Mouse (Mus musculus) liver, embryonic 13.5 days (tissue): ENCODE data around the gene Wnk4. TPM values are rescaled to one million over a fixed set of nuclear protein-coding genes. Genes with fewer than 3 reads are reported as not detected.

Experiments used
- ATAC-seq: fragments of 200-750 bp; cut with Nextera tagmentation; 2 replicates; pipeline ENCODE4 v1.8.0; 2017; ENCODE audit warnings: low read depth, mild to moderate bottlenecking, moderate number of reproducible peaks, moderate library complexity
- DNase-seq: peaks from one replicate; pipeline ENCODE4 v3.0.0; 2022
- H3K27ac ChIP-seq: fragments of 300-500 bp; sonication (generic); 2 replicates; pipeline ENCODE4 v1.5.1; 2015; ENCODE audit warnings: moderate library complexity, mild to moderate bottlenecking, inconsistent platforms
- H3K27me3 ChIP-seq: fragments of 300-500 bp; sonication (generic); 2 replicates; pipeline ENCODE4 v1.6.1; 2015; ENCODE audit warnings: mild to moderate bottlenecking, inconsistent platforms
- H3K36me3 ChIP-seq: fragments of 300-500 bp; sonication (generic); 2 replicates; pipeline ENCODE4 v1.6.1; 2015; ENCODE audit warnings: mild to moderate bottlenecking, inconsistent platforms
- H3K4me1 ChIP-seq: fragments of 300-500 bp; sonication (generic); replicated peaks from 2 replicates; pipeline ENCODE4 v1.6.1; 2015; ENCODE audit warnings: inconsistent platforms
- H3K4me2 ChIP-seq: fragments of 300-500 bp; sonication (generic); 2 replicates; pipeline ENCODE4 v1.6.1; 2015; ENCODE audit warnings: inconsistent platforms, mild to moderate bottlenecking, moderate library complexity
- H3K4me3 ChIP-seq: fragments of 300-500 bp; sonication (generic); replicated peaks from 2 replicates; pipeline ENCODE4 v1.5.1; 2015; ENCODE audit warnings: mild to moderate bottlenecking, inconsistent platforms
- H3K9ac ChIP-seq: fragments of 300-500 bp; sonication (generic); 2 replicates; pipeline ENCODE4 v1.6.1; 2015; ENCODE audit warnings: mild to moderate bottlenecking, inconsistent platforms
- H3K9me3 ChIP-seq: fragments of 300-500 bp; sonication (generic); replicated peaks from 2 replicates; pipeline ENCODE4 v1.6.1; 2016; ENCODE audit warnings: inconsistent platforms
- WGBS: fragments of 180-500 bp; shearing (Covaris S2); methylation state at CpG from one replicate; pipeline ENCODE4 v1.1.7; 2015; ENCODE audit not compliant: insufficient replicate concordance; 5-methylcytosine and 5-hydroxymethylcytosine counted together
- polyA plus RNA-seq: library from polyadenylated mRNA; unstranded; fragments of >200 nt; fragmentation: Nextera tagmentation; extraction: Ambion mirVana; gene quantifications from 2 replicates; pipeline ENCODE4 v1.2.1, GENCODE M21; 2015

Gene Wnk4
- polyA plus RNA-seq, 1 experiment from 2014 or later = 5.5 TPM

DNA sequence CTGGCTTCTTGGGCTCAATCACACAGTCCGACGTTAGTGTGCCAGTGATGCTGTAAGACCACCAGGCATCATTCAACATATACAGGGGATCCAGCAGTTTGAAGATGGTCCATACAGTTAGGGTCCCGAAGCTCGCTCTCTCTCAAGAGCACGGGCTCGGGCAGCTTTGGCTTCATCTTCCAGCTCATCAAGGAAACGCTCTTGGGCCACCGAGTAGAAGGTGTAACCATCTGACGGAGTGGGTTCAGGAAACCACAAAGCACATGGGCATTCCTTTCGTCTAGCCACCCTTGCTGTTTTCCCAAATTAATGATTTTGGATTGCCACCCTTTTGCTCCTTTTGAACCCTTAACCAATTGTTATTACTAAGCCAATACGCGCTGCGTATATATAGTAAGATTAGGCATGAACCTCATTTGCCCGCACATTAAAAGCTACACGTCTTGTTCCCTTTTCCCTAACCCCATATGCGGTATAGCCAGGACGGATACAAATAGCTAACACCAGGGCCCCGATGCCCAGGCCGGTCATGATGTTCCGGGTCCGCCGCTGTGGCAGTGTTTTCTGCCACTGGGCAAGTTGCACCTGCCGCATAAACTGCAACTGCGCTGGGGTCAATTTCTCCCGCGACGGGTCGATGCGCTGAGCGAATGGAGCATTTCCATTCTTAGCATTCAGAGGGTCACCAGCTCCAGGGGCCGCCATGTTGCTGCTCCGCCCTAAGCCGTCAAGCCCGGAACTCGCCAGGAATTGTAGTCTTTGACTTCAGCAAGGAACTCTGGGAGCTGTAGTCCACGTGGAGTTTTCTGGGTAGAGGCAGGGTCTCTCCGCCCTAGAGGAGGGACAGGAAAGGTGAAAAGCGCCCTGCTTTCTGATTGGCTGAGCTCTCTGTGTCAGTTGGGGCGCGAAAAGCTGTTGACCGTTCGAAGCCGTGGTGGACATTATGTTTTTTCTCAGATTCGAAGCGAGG is 18.1 kb downstream of the Wnk4 start, which contains the start of the genes Cntd1 and Coa3:
Gene Cntd1, plus strand, starts transcription at position 790 of the 970 bp plus-strand sequence.
Gene Coa3, minus strand, starts transcription at position 892 of the 970 bp plus-strand sequence.
- Histone ChIP-seq H3K27ac (peak within 1 kb of the TSS; percentile 83), H3K4me3 (peak within 1 kb of the TSS; percentile 78), H3K4me1 (peaks cover 40% of the 10 kb centered on the region), H3K27me3 (no peaks in the 10 kb centered on the region), H3K36me3 (peaks cover 20% of the 10 kb centered on the region), H3K4me2 (peak within 1 kb of the TSS; percentile 90), H3K9me3 (no peaks in the 10 kb centered on the region), H3K9ac (peak within 1 kb of the TSS; percentile 86)
- ATAC-seq (peak; percentile 94), DNase-seq (peak; percentile 83)
- 4% methylated on average over 45 of the region's 45 CpGs for WGBS

DNA sequence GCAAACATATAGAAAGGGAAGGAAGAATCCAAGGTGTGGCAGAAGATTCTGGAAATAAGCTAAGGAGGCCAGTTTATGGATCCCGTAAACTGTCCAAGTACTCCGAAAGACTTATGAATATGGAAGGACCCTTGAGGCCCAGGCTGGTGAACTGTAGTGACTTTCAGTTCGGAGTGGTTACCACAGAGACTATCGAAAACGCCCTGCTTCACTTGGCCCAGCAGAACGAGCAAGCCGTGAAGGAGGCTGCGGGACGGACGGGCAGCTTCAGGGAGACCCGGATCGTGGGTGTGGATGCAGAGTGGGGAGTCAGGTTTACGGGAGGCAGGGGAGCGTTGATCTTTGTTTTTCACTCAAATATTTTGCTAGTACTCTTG is 18.8 kb downstream of the Wnk4 start:
- Histone ChIP-seq H3K4me1 (peaks cover 40% of the 10 kb centered on the region), H3K27ac (peak overlapping the region; percentile 68), H3K27me3 (no peaks in the 10 kb centered on the region), H3K9me3 (no peaks in the 10 kb centered on the region), H3K4me3 (peak overlapping the region; percentile 78), H3K4me2 (peak overlapping the region; percentile 90), H3K36me3 (peaks cover 20% of the 10 kb centered on the region), H3K9ac (peak overlapping the region; percentile 86)
- 60% methylated on average over 14 of the region's 14 CpGs for WGBS
- peak; percentile 43 for ATAC-seq
- DNase-seq = no peak

DNA sequence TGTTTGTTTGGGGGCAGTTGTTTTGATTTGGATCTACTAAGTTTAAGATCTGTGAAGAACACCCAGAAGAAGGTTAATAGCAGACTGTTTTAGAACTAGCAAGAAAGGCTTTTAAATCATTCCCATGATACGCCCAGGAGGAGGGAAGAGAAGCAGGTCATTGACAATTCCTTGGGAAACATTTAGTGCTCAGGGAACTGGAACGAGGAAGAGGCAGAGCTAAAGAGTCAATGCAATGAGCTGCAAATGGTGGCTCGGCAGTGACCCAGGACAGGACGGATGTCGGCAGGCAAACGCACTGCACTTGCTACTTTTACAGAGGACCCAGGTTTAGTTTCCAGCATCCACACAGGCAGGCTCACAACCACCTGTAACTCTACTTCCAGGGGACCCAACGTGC is 20.5 kb downstream of the Wnk4 start:
- Histone ChIP-seq H3K36me3 (peaks cover 32% of the 10 kb centered on the region), H3K9ac (no peak overlapping the region), H3K27ac (no peak overlapping the region), H3K4me2 (no peak overlapping the region), H3K9me3 (no peaks in the 10 kb centered on the region), H3K27me3 (no peaks in the 10 kb centered on the region), H3K4me3 (no peak overlapping the region), H3K4me1 (peaks cover 39% of the 10 kb centered on the region)
- DNase-seq (no peak), ATAC-seq (no peak)
- WGBS = 51% methylated on average over 7 of the region's 7 CpGs

DNA sequence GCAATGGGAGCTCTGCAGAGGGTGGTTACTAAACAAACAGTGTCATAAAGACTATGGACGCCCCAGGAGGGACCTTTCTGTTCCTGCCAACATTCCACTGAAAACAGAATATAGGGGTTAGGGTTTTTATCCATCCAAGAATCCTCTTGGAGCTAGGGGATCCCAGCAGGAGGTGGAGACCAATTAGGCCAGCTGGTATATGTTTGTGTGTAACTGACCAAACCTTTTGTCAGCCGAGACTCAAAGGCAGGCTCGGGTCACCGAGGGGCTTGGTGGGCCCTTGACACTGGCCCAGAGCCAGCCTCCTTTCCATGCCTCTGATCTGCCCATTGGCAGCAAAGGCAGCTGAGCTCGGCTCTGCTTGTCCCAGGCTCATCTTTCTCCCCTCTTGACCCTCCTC is 22.5 kb downstream of the Wnk4 start:
- DNase-seq = no peak
- Histone ChIP-seq H3K36me3 (peaks cover 31% of the 10 kb centered on the region), H3K27me3 (no peaks in the 10 kb centered on the region), H3K4me3 (no peak overlapping the region), H3K9me3 (no peaks in the 10 kb centered on the region), H3K27ac (no peak overlapping the region), H3K4me2 (no peak overlapping the region), H3K4me1 (peaks cover 19% of the 10 kb centered on the region), H3K9ac (no peak overlapping the region)
- ATAC-seq = no peak
- WGBS = 63% methylated on average over 5 of the region's 5 CpGs

DNA sequence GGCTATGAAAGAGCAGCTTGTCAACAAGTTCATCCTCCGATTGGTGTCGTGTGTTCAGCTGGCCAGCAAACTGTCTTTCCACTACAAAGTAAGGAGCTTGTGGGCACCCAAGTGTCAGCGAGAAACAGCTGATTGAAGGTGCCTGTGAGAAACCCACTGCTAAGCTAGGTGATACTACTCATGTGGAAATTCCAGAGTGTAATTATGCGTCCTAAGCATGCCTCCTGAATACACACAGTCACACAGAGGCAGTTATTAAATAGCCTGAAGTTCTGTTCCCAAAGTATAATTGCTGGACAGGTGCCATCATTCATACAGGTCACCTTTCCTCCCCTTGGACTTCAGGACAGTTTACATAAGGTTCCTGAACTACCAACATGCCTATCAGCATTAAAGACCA is 23.4 kb downstream of the Wnk4 start:
- no peak for ATAC-seq
- H3K9ac ChIP-seq = no peak overlapping the region
- WGBS = 69% methylated on average over 4 of the region's 4 CpGs

DNA sequence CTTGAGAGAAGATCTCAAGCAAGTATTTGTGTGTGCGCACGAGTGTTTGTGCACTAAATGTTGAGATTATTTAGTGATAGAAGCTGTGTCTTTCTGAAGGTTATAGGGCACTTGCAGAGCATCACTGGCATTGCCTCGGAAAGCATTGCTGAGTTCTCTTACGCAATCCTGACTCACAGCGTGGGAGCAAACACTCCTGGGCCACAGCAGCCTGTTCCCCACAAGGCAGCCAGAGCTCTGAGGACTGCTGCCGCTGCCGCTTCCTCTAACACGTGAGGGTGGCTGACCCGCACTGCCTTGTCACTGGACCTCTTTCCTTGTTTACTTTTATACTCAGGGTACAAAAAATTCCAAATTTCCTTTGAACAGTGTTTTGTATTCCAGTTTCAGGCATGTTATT is 26.9 kb downstream of the Wnk4 start:
- no peaks in the 10 kb centered on the region for H3K27me3 ChIP-seq
- no peak overlapping the region for H3K27ac ChIP-seq
- peaks cover 75% of the 10 kb centered on the region for H3K36me3 ChIP-seq
- DNase-seq (no peak), ATAC-seq (0 out of 2 replicates have a peak, but pooled peaks have one; percentile 26)
- H3K9ac ChIP-seq = no peak overlapping the region
- no peak overlapping the region for H3K4me3 ChIP-seq
- peaks cover 5% of the 10 kb centered on the region for H3K4me1 ChIP-seq
- H3K9me3 ChIP-seq = no peaks in the 10 kb centered on the region
- WGBS = 63% methylated on average over 9 of the region's 9 CpGs
- H3K4me2 ChIP-seq = no peak overlapping the region

More for the DNA sequence above, 23.4 kb downstream of the Wnk4 start:
- H3K4me2 ChIP-seq = no peak overlapping the region
- H3K27ac ChIP-seq = no peak overlapping the region
- peaks cover 15% of the 10 kb centered on the region for H3K4me1 ChIP-seq
- H3K36me3 ChIP-seq = peaks cover 40% of the 10 kb centered on the region
- no peaks in the 10 kb centered on the region for H3K9me3 ChIP-seq
- no peaks in the 10 kb centered on the region for H3K27me3 ChIP-seq
- no peak overlapping the region for H3K4me3 ChIP-seq
- DNase-seq = no peak

DNA sequence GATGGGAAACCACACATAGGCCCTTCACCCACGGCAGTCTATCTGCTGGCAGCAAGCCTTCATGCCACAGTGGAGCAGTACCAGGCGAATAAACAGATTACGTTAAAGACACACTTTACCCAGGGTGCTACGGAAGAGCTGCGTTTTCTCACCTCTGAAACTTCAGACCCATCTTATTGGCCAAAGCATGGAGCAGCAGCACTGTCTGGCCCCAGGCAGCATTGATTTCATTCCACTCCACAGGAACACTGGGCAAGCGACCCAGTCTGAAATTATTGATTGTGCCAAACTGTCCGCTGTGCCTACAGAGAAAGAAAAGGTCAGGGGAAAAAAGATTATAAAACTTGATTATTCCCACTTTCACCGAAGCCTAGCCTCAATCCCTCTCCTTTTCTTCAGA is 30.9 kb downstream of the Wnk4 start:
- 91% methylated on average over 8 of the region's 8 CpGs for WGBS
- no peak overlapping the region for H3K27ac ChIP-seq
- ATAC-seq = no peak
- no peaks in the 10 kb centered on the region for H3K4me1 ChIP-seq
- H3K4me3 ChIP-seq = no peak overlapping the region
- no peak overlapping the region for H3K4me2 ChIP-seq
- no peaks in the 10 kb centered on the region for H3K27me3 ChIP-seq
- no peaks in the 10 kb centered on the region for H3K9me3 ChIP-seq
- H3K9ac ChIP-seq = no peak overlapping the region
- H3K36me3 ChIP-seq = peaks cover 95% of the 10 kb centered on the region
- no peak for DNase-seq

DNA sequence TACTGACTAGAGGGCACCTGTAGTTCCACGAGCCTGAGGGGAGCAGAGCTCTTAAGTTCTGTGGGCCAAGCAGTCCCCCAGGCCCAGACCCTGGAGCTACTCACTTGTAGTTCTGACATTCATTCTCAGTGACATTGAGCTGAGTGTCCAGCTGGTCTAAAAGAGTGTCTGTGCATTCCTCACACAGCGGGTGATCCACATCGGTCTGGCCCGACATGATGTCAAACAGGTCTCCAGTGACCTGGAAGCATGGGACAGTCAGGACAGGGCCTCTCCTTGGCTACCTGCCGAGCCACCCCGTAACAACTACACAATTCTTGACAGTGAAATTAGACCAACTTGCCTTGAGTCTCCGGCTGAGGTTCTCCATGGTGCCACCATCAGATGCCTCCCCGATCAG is 34.8 kb downstream of the Wnk4 start:
- peaks cover 12% of the 10 kb centered on the region for H3K4me1 ChIP-seq
- no peak overlapping the region for H3K27ac ChIP-seq
- DNase-seq = no peak
- peaks cover 96% of the 10 kb centered on the region for H3K36me3 ChIP-seq
- no peak overlapping the region for H3K4me3 ChIP-seq
- H3K9ac ChIP-seq = no peak overlapping the region
- H3K4me2 ChIP-seq = no peak overlapping the region
- H3K9me3 ChIP-seq = no peaks in the 10 kb centered on the region
- no peak for ATAC-seq
- 96% methylated on average over 8 of the region's 8 CpGs for WGBS
- H3K27me3 ChIP-seq = no peaks in the 10 kb centered on the region

DNA sequence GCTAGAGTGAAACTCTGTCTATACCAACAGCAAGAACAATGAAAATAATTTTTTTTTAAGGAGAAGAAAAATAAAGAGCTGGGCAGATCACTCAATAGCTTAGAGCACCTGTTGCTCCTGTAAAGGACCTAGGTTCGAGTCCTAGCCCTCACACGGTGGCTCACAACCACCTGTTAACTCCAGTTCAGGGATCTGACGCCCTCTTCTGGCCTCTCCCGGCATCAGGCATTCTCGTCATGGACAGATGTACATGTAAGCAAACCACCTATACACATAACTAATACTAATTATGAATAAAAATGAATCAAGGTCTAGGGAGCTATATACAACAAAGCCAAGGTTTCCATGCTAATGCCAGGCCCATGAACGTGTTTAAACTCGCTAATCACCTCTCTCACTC is 40.5 kb downstream of the Wnk4 start:
- H3K4me3 ChIP-seq = peak overlapping the region; percentile 94
- 49% methylated on average over 7 of the region's 7 CpGs for WGBS
- no peaks in the 10 kb centered on the region for H3K9me3 ChIP-seq
- H3K36me3 ChIP-seq = peaks cover 44% of the 10 kb centered on the region
- H3K27me3 ChIP-seq = no peaks in the 10 kb centered on the region
- DNase-seq (no peak), ATAC-seq (no peak)
- peak overlapping the region; percentile 90 for H3K4me2 ChIP-seq
- H3K4me1 ChIP-seq = peaks cover 28% of the 10 kb centered on the region
- peak overlapping the region; percentile 93 for H3K9ac ChIP-seq
- peak overlapping the region; percentile 88 for H3K27ac ChIP-seq

DNA sequence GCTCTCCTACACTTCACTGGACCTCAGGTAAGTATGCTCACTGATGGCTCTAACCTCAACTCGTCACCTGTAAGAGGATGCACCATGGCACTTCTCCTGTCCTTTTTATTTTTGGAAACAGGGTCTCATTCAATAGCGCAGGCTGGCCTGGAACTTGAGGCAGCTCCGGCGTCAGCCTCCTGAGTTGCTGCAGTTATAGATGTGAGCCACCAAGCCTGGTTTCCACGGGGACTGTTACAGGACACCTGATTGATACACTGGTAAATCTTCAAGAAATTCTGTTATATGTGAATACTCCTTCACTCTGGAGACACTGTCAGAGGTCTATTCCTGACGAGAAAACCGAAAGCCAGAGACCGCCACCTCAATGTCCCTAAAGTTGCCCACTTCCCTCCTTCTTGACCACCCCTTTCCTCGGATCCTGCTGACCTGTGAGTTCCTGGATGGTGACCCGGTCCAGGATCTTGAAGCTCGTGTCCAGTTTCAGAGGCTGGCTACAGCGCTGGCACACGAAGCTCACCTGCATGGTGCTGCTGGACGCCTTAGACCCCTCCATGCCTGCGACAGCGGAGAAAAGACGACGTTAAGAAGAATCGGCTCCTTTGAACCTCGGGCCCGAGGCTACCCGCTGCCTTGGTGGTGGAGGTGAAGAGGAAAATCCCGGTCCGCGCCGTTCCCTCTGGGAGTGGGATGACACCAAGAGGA is 41.1 kb downstream of the Wnk4 start:
- peaks cover 4% of the 10 kb centered on the region; the same call in 1 of the 2 replicates for H3K27me3 ChIP-seq
- no peak for DNase-seq
- H3K4me1 ChIP-seq = peaks cover 28% of the 10 kb centered on the region
- no peaks in the 10 kb centered on the region for H3K9me3 ChIP-seq
- peak; percentile 57 for ATAC-seq
- 8% methylated on average over 26 of the region's 26 CpGs for WGBS
- H3K9ac ChIP-seq = peak overlapping the region; percentile 93
- peak overlapping the region; percentile 88 for H3K27ac ChIP-seq
- H3K4me3 ChIP-seq = peak overlapping the region; percentile 94
- peak overlapping the region; percentile 90 for H3K4me2 ChIP-seq
- peaks cover 38% of the 10 kb centered on the region for H3K36me3 ChIP-seq

DNA sequence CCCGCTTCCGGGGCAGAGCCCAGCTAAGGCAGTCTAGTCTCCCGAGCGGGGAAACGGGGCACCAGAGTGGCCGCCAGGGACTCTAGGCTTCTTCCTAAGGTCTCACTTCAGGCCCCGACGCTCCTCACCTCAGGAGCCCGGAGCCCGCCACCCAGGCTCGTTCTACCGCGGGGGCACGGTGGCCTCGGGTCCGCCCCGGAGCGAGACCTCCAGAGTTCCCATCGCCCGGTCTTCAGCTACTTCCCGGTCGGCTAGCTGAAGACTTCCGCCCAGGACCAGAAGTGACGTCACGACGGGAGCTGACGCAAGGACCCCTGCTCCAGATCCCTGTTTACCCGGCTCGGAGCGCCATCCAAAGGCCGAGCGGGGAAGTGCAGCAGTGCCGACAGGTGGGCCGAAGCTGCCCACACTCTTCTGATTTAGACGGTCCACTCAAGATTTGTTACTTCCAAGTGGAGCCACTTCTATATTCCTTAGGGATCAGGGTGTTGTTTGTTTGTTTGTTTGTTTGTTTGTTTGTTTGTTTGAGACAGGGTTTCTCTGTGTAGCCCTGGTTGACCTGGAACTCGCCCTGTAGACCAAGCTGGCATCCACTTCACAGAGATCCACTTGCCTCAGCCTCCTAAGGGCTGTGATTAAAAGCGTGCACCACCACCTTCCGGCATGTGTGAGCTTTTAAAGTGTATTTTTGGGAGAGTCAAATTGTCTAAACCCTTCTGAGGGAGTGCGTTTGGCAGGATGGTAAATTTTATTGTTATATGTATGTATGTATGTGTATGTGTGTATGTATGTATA is 41.8 kb downstream of the Wnk4 start, which contains the start of gene Becn1:
Gene Becn1, minus strand, starts transcription at position 283 of the 795 bp plus-strand sequence.
- DNase-seq (peak; percentile 92), ATAC-seq (peak; percentile 96)
- Histone ChIP-seq H3K4me2 (peak within 1 kb of the TSS; percentile 90), H3K27ac (peak within 1 kb of the TSS; percentile 88), H3K4me3 (peak within 1 kb of the TSS; percentile 94), H3K36me3 (peaks cover 33% of the 10 kb centered on the region), H3K4me1 (peaks cover 28% of the 10 kb centered on the region), H3K9me3 (no peaks in the 10 kb centered on the region), H3K27me3 (peaks cover 10% of the 10 kb centered on the region), H3K9ac (peak within 1 kb of the TSS; percentile 93)
- WGBS = 6% methylated on average over 39 of the region's 39 CpGs
